ENCODE assay signal across 9 mouse cellular contexts in the genomic region with DNA sequence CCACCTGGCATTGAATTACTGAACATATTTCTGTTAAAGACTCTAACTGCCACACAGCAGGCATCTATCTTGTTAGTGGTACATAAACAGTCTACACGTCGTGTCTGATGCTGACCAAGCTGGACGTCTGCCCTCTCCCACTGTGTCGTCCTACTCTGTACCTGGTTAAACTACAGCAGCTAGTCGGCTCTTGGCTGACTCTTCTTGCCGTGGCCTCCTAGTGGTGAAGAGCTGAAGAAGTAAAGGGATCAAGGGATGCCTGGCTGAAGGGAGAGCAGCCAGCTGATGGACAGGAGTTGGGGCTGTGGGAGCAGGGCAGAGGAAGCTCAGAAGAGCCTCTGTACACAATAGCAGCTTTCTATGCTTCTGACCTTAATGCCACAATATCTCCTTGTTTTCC. TPM values are rescaled to one million over a fixed set of nuclear protein-coding genes. Genes with fewer than 3 reads are reported as not detected.
A peak's percentile ranks its signal among the peaks of the same experiment; 100 is the strongest.
DNase-seq lines count a peak whose midpoint lies in the region; ATAC-seq and TF ChIP-seq lines count a peak whose summit lies in the region.
"Had no signal": no experiment of that assay in that cellular context is flagged by ENCODE, and none has a peak within 500 bp of the region (broad histone marks: within the 10 kb centered on the region; RNA-seq: fewer than 3 reads in every experiment).

No protein-coding gene starts in this region.

- H3K4me3 ChIP-seq in kidney, postnatal 0 days (replicated peaks; ENCODE audit: low read depth, low read length), result no peak overlapping the region
- H3K4me3 ChIP-seq in CH12.LX (replicated peaks in 1 of 3; ENCODE audit: low read depth in 2 of 3, low read length in 2 of 3, poor library complexity in 1 of 3), result no peak overlapping the region
- H3K4me3 ChIP-seq: embryonic facial prominence, embryonic 15.5 days; liver, embryonic 13.5 days had no signal

- H3K9ac ChIP-seq in kidney, postnatal 0 days (ENCODE audit: low read depth, low read length), result no peak overlapping the region
- H3K9ac ChIP-seq in CH12.LX (ENCODE audit: insufficient read depth, low read depth), result no peak overlapping the region
- H3K9ac ChIP-seq: embryonic facial prominence, embryonic 15.5 days; liver, embryonic 13.5 days had no signal

- in situ Hi-C loops in CH12.LX (cut with MboI; ENCODE audit: low pct_ligation_motif_present, low pct_unique_long_range_greater_than_20kb, low sequenced_read_pairs), result no loop called here

- H3K27me3 ChIP-seq in kidney, postnatal 0 days (ENCODE audit: insufficient read depth, low read length), result no peaks in the 10 kb centered on the region
- no peaks in the 10 kb centered on the region for H3K27me3 ChIP-seq in CH12.LX (replicated peaks)
- H3K27me3 ChIP-seq: embryonic facial prominence, embryonic 15.5 days; liver, embryonic 13.5 days had no signal

- no peak for ATAC-seq in kidney, postnatal 0 days (replicated peaks; ENCODE audit: low FRiP score, low read depth)

- 24% methylated on average over 6 of the region's 6 CpGs for WGBS in kidney, postnatal 0 days

- peak; percentile 60 for TF ChIP-seq RAD21 in CH12.LX (IDR thresholded peaks at IDR 0.05; ENCODE audit: low read depth, low read length)

- dilution Hi-C loops in CH12.LX (cut with MboI; ENCODE audit: extremely low pct_ligation_motif_present, extremely low pct_unique_long_range_greater_than_20kb, low sequenced_read_pairs), result no loop called here

- H3K27ac ChIP-seq in kidney, postnatal 0 days, result no peak overlapping the region
- no peak overlapping the region for H3K27ac ChIP-seq in CH12.LX (ENCODE audit: insufficient read depth, low read depth)
- H3K27ac ChIP-seq: embryonic facial prominence, embryonic 15.5 days; liver, embryonic 13.5 days had no signal

- peak; percentile 35 for DNase-seq in kidney, postnatal 0 days (ENCODE audit: low spot score)
- no peak for DNase-seq in kidney, adult 11 months
- peak; percentile 48 for DNase-seq in CH12.LX (ENCODE audit: extremely low read depth)
- peak; percentile 6 for DNase-seq in adrenal gland, postnatal 25 days
- DNase-seq in induced T-regulatory cell, adult 2 months (ENCODE audit: low read depth), result peak; percentile 38
- peak; percentile 8 for DNase-seq in thymus, postnatal 14 days
- no peak for DNase-seq in urinary bladder, postnatal 4 days (ENCODE audit: low spot score in 2 of 2)
- DNase-seq: liver, embryonic 13.5 days had no signal

- H3K4me2 ChIP-seq in kidney, postnatal 0 days (ENCODE audit: low read length), result no peak overlapping the region
- no peak overlapping the region for H3K4me2 ChIP-seq in CH12.LX (ENCODE audit: insufficient read depth, low read depth, poor library complexity, severe bottlenecking)
- H3K4me2 ChIP-seq: embryonic facial prominence, embryonic 15.5 days; liver, embryonic 13.5 days had no signal

- TF ChIP-seq POLR2A in CH12.LX (IDR thresholded peaks at IDR 0.05; ENCODE audit: low read depth, low read length), result no peak

- H3K36me3 ChIP-seq in kidney, postnatal 0 days (ENCODE audit: insufficient read depth, low read length), result no peaks in the 10 kb centered on the region
- H3K36me3 ChIP-seq in CH12.LX (replicated peaks in 1 of 2; ENCODE audit: control insufficient read depth in 1 of 2, insufficient read depth in 1 of 2, low read length in 1 of 2), result peaks cover 0 to 1% of the 10 kb centered on the region in 2 experiments
- H3K36me3 ChIP-seq: embryonic facial prominence, embryonic 15.5 days; liver, embryonic 13.5 days had no signal

- TF ChIP-seq CTCF in kidney, postnatal 0 days (IDR thresholded peaks at IDR 0.05; ENCODE audit: low read depth), result peak; percentile 66
- peak; percentile 34 to 77; a peak in 3 of 4 replicates for TF ChIP-seq CTCF in CH12.LX (conservative IDR thresholded peaks at IDR 0.05 in 1 of 2, IDR thresholded peaks at IDR 0.05 in 1 of 2; ENCODE audit: low read depth in 2 of 2, low read length in 2 of 2)

- H3K4me1 ChIP-seq in kidney, postnatal 0 days (replicated peaks; ENCODE audit: insufficient read depth, low read length), result no peaks in the 10 kb centered on the region
- peaks cover 0 to 7% of the 10 kb centered on the region in 2 experiments; a peak in 1 of 4 replicates for H3K4me1 ChIP-seq in CH12.LX (ENCODE audit: control insufficient read depth in 1 of 2, insufficient read depth in 2 of 2)
- H3K4me1 ChIP-seq: embryonic facial prominence, embryonic 15.5 days; liver, embryonic 13.5 days had no signal

- no peaks in the 10 kb centered on the region for H3K9me3 ChIP-seq in kidney, postnatal 0 days (replicated peaks; ENCODE audit: low read length)
- no peaks in the 10 kb centered on the region for H3K9me3 ChIP-seq in CH12.LX (replicated peaks; ENCODE audit: low read length)
- H3K9me3 ChIP-seq: embryonic facial prominence, embryonic 15.5 days; liver, embryonic 13.5 days had no signal

- H3K79me2 ChIP-seq in CH12.LX (replicated peaks; ENCODE audit: control insufficient read depth, extremely low read depth, insufficient read depth, poor library complexity, severe bottlenecking), result no peaks in the 10 kb centered on the region

- TF ChIP-seq EP300 in CH12.LX (IDR thresholded peaks at IDR 0.05; ENCODE audit: low read length), result no peak

TF ChIP-seq in CH12.LX, 34 proteins besides CTCF, POLR2A, EP300 and RAD21:
- TF ChIP-seq ZKSCAN1 (IDR thresholded peaks at IDR 0.05; ENCODE audit: borderline replicate concordance, low read depth, low read length) (peak; percentile 72), MAFK (IDR thresholded peaks at IDR 0.05; ENCODE audit: insufficient replicate concordance, low read length) (no peak), SMC3 (IDR thresholded peaks at IDR 0.05; ENCODE audit: low read depth, low read length) (peak; percentile 88), ZC3H11A (IDR thresholded peaks at IDR 0.05; ENCODE audit: low read depth, low read length) (0 out of 2 replicates have a peak, but pooled peaks have one; percentile 2), UBTF (IDR thresholded peaks at IDR 0.05; ENCODE audit: low read depth, low read length) (no peak)

RNA-seq across cellular contexts. Expression of a gene that starts 22.6 kb away (rescaled TPM):
- 0.43 TPM in 2 replicates for polyA plus RNA-seq in kidney, postnatal 0 days (2015; fragmentation: Nextera tagmentation; extraction: Ambion mirVana)
- total RNA-seq in CH12.LX (2012; rRNA removed) (0.13 TPM in 1 of 2 replicates, not detected in the other), CH12.LX (2014; rRNA removed) (0.44 and 0.80 TPM in 2 replicates)
- 0.23 and 0.65 TPM in 2 replicates for polyA plus RNA-seq in CH12.LX (2012; ENCODE audit: insufficient read length, low read depth)
- 0.71 TPM in 1 of 2 replicates, not detected in the other for total RNA-seq in adrenal gland, postnatal 25 days (2021)

Comparison
In these comparisons a context has a peak if more than half of its experiments do, and no peak if none do; other contexts are left out.
1. DNase-seq: peak in kidney, postnatal 0 days (single experiment), CH12.LX (single experiment), adrenal gland, postnatal 25 days (single experiment), induced T-regulatory cell, adult 2 months (single experiment) and thymus, postnatal 14 days (single experiment); none in kidney, adult 11 months (single experiment) and urinary bladder, postnatal 4 days (0 of 2).